Mouse (Mus musculus) cortical plate, adult 2 months (tissue): ENCODE data around the gene Senp3. TPM values are rescaled to one million over a fixed set of nuclear protein-coding genes. Genes with fewer than 3 reads are reported as not detected.
"Not testable (repeated sequence)": the region's sequence is repeated elsewhere in the genome, so short reads cannot be mapped to it uniquely, and the experiment has no call there.

Source experiments
- H3K27ac ChIP-seq: fragments of 200-500 bp; 2 replicates; pipeline ENCODE4 v1.5.1; 2012; ENCODE audit warnings: low read length, control low read depth, inconsistent platforms; ENCODE audit not compliant: insufficient read depth
- H3K4me1 ChIP-seq: fragments of 200-500 bp; 2 replicates; pipeline ENCODE4 v1.6.1; 2011; ENCODE audit warnings: low read length; ENCODE audit not compliant: control insufficient read depth, insufficient read depth
- H3K4me3 ChIP-seq: fragments of 200-500 bp; 2 replicates; pipeline ENCODE4 v1.5.1; 2011; ENCODE audit warnings: mild to moderate bottlenecking, low read length, control low read depth; ENCODE audit not compliant: insufficient read depth
- CTCF ChIP-seq: fragments of 200-500 bp; IDR thresholded peaks from 2 replicates; pipeline ENCODE4 v1.5.1; 2011; ENCODE audit warnings: mild to moderate bottlenecking, control low read depth, low read length; ENCODE audit not compliant: insufficient read depth; ENCODE audit errors: extremely low read depth
- POLR2A ChIP-seq: fragments of 200-500 bp; IDR thresholded peaks from 2 replicates; pipeline ENCODE4 v1.6.1; 2011; ENCODE audit warnings: mild to moderate bottlenecking, low read length, control low read depth; ENCODE audit not compliant: insufficient read depth; ENCODE audit errors: extremely low read depth
- polyA plus RNA-seq: library from polyadenylated mRNA; depleted of rRNA; stranded (reverse); fragments of >200 nt; gene quantifications from 2 replicates; pipeline ENCODE4 v1.2.3, GENCODE M21; 2012; rRNA removed

Senp3 gene
- polyA plus RNA-seq, 1 experiment, result 133 TPM

- Histone ChIP-seq H3K27ac (no peak overlapping the region), H3K4me1 (peaks cover 1% of the 10 kb centered on the region; the same call in 1 of the 2 replicates), H3K4me3 (no peak overlapping the region)
- TF ChIP-seq POLR2A (no peak), CTCF (no peak)
These were observed 52.1 kb downstream of the Senp3 start for GRCm38 (mm10) chr11:69629802-69630201.

- no peak overlapping the region for H3K27ac ChIP-seq
- H3K4me3 ChIP-seq, result no peak overlapping the region
- no peaks in the 10 kb centered on the region for H3K4me1 ChIP-seq
- TF ChIP-seq POLR2A (no peak), CTCF (peak; percentile 97)
These were observed 53.6 kb downstream of the Senp3 start for GRCm38 (mm10) chr11:69628286-69628685.

GRCm38 (mm10) chr11:69624339-69624738 is 57.5 kb downstream of the Senp3 start:
- H3K27ac ChIP-seq, H3K4me3 ChIP-seq, H3K4me1 ChIP-seq: not testable (repeated sequence)

Other genes with a start within 250 kb of the Senp3 start
- 1.6 and 2.1 TPM in 2 replicates for gene Dnah2, start 133.0 kb downstream of the Senp3 start, polyA plus RNA-seq
- gene Efnb3, start 121.9 kb downstream of the Senp3 start, polyA plus RNA-seq, result 68.2 and 77.1 TPM in 2 replicates
- gene Wrap53, start 101.8 kb downstream of the Senp3 start, polyA plus RNA-seq, result 13.6 and 14.3 TPM in 2 replicates
- gene Trp53, start 101.7 kb downstream of the Senp3 start, polyA plus RNA-seq, result 33.9 and 35.1 TPM in 2 replicates
- gene Atp1b2, start 76.1 kb downstream of the Senp3 start, polyA plus RNA-seq, result 362 and 374 TPM in 2 replicates
- gene Shbg, start 64.2 kb downstream of the Senp3 start, polyA plus RNA-seq, result 0.06 and 0.08 TPM in 2 replicates
- gene Sat2, start 60.1 kb downstream of the Senp3 start, polyA plus RNA-seq, result 18.1 and 21.1 TPM in 2 replicates
- 132 and 158 TPM in 2 replicates for gene Fxr2, start 49.1 kb downstream of the Senp3 start, polyA plus RNA-seq
- 0.25 and 0.28 TPM in 2 replicates for gene Sox15, start 26.8 kb downstream of the Senp3 start, polyA plus RNA-seq
- gene Mpdu1, start 19.4 kb downstream of the Senp3 start, polyA plus RNA-seq, result 89.7 and 92.8 TPM in 2 replicates
- gene Cd68, start 15.9 kb downstream of the Senp3 start, polyA plus RNA-seq, result 11.3 and 13.1 TPM in 2 replicates
- 323 and 335 TPM in 2 replicates for gene Eif4a1, start 9.7 kb downstream of the Senp3 start, polyA plus RNA-seq
- 6.1 and 7.5 TPM in 2 replicates for gene Tnfsf13, start 3.7 kb upstream of the Senp3 start, polyA plus RNA-seq
- 19.8 and 22.5 TPM in 2 replicates for gene Tnfsf12, start 13.8 kb upstream of the Senp3 start, polyA plus RNA-seq
- gene Tnfsfm13, start 14.0 kb upstream of the Senp3 start, polyA plus RNA-seq, result 3.8 and 4.3 TPM in 2 replicates
- 21.7 and 23.2 TPM in 2 replicates for gene Polr2a, start 76.6 kb upstream of the Senp3 start, polyA plus RNA-seq
- gene Slc35g3, start 79.9 kb upstream of the Senp3 start, polyA plus RNA-seq, result 0.06 TPM in 1 of 2 replicates, not detected in the other
- 56.7 and 58.2 TPM in 2 replicates for gene Zbtb4, start 83.8 kb upstream of the Senp3 start, polyA plus RNA-seq
- gene Chrnb1, start 113.9 kb upstream of the Senp3 start, polyA plus RNA-seq, result 1.4 and 2.1 TPM in 2 replicates
- gene Fgf11, start 119.8 kb upstream of the Senp3 start, polyA plus RNA-seq, result 17.3 and 17.6 TPM in 2 replicates
- 0.06 TPM in 1 of 2 replicates, not detected in the other for gene Tmem102, start 123.5 kb upstream of the Senp3 start, polyA plus RNA-seq
- not detected in 2 replicates for gene Gm39566, start 133.2 kb upstream of the Senp3 start, polyA plus RNA-seq
- gene Spem2, start 136.4 kb upstream of the Senp3 start, polyA plus RNA-seq, result not detected in 2 replicates
- gene Spem1, start 140.1 kb upstream of the Senp3 start, polyA plus RNA-seq, result 0.10 and 0.15 TPM in 2 replicates
- 112 and 116 TPM in 2 replicates for gene Nlgn2, start 155.7 kb upstream of the Senp3 start, polyA plus RNA-seq
- 234 and 244 TPM in 2 replicates for gene Tmem256, start 156.4 kb upstream of the Senp3 start, polyA plus RNA-seq
- 35.3 and 36.5 TPM in 2 replicates for gene Plscr3, start 164.3 kb upstream of the Senp3 start, polyA plus RNA-seq
- gene Tnk1, start 176.6 kb upstream of the Senp3 start, polyA plus RNA-seq, result 0.08 and 0.25 TPM in 2 replicates
- gene Tmem95, start 195.9 kb upstream of the Senp3 start, polyA plus RNA-seq, result not detected in 2 replicates
- gene Kctd11, start 199.3 kb upstream of the Senp3 start, polyA plus RNA-seq, result 1.5 and 1.7 TPM in 2 replicates
- 0.13 and 0.26 TPM in 2 replicates for gene Acap1, start 213.5 kb upstream of the Senp3 start, polyA plus RNA-seq
- 0.19 and 0.38 TPM in 2 replicates for gene 2810408A11Rik, start 218.9 kb upstream of the Senp3 start, polyA plus RNA-seq
- gene Neurl4, start 219.0 kb upstream of the Senp3 start, polyA plus RNA-seq, result 98.3 and 107 TPM in 2 replicates
- gene Gps2, start 231.8 kb upstream of the Senp3 start, polyA plus RNA-seq, result 53.5 and 55.2 TPM in 2 replicates
- gene Eif5a, start 239.9 kb upstream of the Senp3 start, polyA plus RNA-seq, result 577 and 581 TPM in 2 replicates